Mouse (Mus musculus) ovary, postnatal 10 days (tissue): Measurements from ENCODE around the gene Adgra1.
A peak's percentile ranks its signal among the peaks of the same experiment; 100 is the strongest.

Experiments
- DNase-seq: peaks from one replicate; pipeline ENCODE4 v3.0.0; 2022; ENCODE audit warnings: low spot score

The Adgra1 gene

DNA sequence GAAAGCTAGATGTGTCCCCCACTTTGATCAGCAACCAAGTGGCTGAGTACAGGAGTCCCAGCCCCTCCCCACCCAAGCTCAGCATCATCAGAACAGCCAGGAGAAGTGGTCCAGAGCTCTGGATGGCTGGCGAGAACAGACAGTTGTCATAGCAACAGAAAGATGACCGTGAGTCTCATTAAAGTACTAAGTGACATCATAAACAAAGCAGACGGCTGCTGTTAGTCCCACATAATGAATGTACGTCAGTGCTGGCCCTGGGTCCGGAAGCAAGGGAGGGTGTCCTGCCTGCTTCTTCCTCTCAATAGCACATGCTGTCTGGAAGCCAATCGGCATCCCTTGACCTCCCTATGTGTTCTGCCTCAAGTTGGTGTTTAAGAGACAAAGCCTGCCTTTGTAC, 16.2 kb downstream of the Adgra1 start:
- DNase-seq = no peak

- DNase-seq = no peak
Measured at GRCm38 (mm10) chr7:139850677-139851076, 16.7 kb downstream of the Adgra1 start.

DNA sequence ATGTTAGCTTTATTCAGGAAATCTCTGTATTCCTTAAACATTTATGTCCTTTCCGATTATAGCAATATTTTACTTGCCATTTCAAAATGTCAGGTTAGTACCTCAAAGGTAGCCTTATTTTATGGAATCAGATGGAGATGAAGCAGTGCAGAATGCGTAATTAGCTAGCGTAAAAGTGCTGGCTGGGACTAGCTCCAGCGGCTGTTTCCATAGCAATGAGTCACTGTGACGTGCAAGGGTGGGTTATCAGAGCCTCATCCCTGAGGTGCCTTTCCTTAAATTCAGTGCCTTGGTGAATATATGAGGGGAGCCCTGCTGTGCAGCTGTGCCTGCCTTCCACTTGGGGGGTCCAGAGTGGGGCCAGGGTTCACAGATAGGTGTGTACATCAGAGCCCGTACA, 17.1 kb downstream of the Adgra1 start:
- no peak for DNase-seq

- no peak for DNase-seq
Measured at GRCm38 (mm10) chr7:139855261-139855660, 21.3 kb downstream of the Adgra1 start.

GRCm38 (mm10) chr7:139861411-139861810, 27.4 kb downstream of the Adgra1 start:
- DNase-seq = peak; percentile 35

DNA sequence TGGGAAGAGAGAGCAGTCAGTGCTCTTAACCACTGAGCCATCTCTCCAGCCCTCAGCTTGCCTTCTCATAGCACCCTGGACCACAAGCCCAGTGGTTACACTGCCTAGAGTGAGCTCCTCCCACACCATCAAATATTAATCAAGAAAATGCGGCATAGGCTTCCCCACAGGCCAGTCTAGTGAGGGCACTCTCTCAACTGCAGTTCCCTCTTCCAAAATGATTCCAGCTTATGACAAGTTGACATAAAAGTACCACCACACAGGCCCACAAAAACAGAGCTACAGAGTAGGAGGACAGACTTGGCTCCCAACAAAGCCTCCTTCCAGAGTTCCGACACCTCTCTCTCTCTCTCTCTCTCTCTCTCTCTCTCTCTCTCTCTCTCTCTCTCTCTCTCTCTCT, 29.1 kb downstream of the Adgra1 start:
- DNase-seq = no peak

GRCm38 (mm10) chr7:139864253-139864652, 30.3 kb downstream of the Adgra1 start:
- no peak for DNase-seq

DNA sequence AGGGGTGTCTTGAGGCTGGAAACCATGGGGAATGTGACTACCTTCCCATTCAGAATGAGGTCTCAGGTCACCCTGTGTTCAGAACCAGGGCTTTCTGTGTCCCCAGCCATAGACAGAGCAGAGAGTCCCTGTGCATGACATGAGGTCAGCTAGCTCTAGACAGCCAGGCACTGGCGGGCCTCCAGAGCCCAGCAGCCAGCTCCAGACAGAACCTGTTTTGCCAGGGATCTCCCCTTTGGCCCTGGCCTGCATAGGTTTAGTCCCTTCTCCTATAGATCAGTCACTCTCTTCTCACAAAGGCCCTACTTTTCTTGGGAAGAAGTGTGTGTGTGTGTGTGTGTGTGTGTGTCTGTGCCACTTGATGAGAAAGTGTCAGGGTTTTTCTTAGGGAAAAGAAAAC, 30.9 kb downstream of the Adgra1 start:
- DNase-seq = no peak

GRCm38 (mm10) chr7:139871014-139871413, 37.0 kb downstream of the Adgra1 start:
- no peak for DNase-seq

- no peak for DNase-seq
Measured at GRCm38 (mm10) chr7:139877167-139877792, 43.3 kb downstream of the Adgra1 start.

DNA sequence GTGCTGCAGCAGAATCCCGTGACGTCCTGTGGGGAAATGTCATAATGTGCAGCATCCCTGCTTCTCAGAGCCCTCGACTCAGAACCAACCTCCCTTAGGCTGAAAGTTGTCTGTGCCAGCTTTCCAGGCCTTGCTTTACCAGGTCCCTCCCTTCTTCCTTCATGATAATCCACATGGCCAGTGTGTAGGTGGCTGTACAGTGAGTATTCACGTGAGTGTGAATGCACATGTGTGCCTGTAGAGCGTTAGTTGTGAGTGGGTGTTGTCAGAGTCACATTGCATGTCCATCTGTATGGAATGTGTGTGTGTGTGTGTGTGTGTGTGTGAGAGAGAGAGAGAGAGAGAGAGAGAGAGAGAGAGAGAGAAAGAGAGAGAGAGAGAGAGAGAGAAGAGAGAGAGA, 44.1 kb downstream of the Adgra1 start:
- DNase-seq = no peak

DNA sequence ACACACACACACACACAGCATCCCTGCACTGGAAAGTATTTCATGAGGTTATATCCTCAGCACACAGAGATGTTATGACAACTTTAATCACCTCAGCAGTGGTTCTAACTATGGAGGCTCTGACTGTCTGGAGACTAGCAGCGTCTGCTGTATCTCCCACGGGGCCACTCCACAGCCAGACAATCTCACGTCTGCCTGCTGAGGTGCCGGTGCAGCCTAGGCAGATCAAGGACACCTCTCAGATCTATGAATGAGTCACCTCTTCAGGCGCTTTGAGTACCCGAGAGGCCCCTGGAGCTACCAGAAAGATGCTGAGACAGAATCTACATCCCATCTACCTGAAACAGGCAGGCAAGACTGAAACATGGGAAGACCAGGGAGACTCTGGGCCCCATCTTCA, 44.6 kb downstream of the Adgra1 start:
- DNase-seq = no peak

DNA sequence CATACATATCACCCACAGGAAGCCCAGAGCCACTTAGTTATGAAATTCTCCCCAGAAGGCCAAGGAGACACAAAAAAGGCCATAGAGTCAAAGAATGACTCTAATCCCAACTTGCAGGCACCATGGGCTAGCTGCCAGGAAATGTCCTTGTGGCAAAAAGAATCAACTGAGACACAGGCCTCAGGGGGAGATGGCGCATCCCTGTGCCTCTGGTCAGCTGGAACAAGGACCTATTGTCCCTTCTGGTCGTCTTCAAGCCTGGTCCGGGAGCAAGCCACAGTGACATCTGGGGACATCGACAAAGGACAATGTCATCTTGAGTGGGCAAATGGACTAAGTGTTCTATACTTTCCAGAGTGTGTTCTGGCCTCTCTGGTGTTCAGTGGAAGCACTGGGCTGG, 49.6 kb downstream of the Adgra1 start:
- DNase-seq = no peak

DNA sequence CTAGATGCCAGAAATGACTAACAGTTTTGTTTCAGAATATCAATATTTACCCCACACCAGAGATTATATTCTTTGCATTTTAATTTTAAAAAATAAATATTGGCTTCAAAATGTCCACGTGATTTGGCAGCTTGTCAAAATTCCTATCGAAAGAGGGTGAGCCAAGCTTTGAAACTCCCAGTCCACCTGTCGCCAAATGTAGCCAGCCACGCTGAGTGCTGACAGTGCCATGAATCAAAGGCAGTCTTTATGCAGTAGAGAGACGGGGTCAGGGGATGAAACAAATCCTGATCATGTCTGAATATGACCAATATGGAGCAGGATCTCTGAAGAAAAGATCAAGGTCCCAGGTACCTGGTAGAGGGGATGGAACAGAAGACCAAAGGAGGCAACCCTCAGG, 57.8 kb downstream of the Adgra1 start:
- no peak for DNase-seq

DNA sequence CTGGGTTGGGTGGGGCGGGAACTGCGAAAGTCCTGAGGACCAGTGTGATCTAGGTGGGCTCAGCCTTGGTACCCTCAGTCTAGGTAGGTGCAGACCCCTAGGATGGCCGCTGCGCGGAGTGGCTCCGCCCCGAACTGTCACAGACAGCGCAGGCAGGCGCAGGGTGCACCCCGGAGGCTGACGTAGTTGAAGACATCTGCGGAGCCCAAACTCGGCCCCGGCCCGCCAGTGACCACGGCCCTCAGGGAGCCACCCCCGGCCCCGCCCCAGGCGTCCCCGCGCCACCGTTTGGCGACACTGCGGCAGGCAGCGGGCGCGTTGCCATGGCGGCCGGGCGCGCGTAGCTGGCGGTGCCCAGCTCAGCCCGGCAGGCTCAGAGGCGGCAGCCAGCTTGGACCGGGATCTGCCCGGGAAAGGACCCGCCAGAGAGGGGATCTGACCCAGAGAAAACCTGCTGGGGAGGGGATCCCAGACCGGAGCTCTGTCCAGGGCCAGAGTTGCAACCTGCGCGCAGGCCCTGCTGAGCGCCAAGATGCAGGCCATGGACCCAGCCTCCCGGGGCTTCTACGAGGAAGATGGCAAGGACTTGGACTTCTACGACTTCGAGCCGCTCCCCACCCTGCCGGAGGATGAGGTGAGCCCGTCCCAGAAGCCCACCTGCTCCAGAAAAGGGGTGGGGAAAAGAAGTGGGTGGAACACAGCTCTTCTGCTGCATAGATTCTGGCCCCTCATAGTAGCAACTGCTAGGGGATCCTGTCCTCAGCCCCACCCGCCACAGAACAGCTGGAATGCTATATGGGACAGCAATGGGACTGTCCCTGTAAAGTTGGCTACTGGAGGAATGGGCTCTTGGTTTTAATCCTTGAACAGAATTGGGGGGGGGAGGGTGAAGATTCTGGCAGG, 60.9 kb downstream of the Adgra1 start, which contains the start of gene Kndc1:
Gene Kndc1 (plus strand): TSS at position 42 of the 903 bp plus-strand sequence.
- no peak for DNase-seq

GRCm38 (mm10) chr7:139896271-139896670, 62.3 kb downstream of the Adgra1 start:
- no peak for DNase-seq

GRCm38 (mm10) chr7:139896796-139897195, 62.8 kb downstream of the Adgra1 start:
- DNase-seq = no peak

DNA sequence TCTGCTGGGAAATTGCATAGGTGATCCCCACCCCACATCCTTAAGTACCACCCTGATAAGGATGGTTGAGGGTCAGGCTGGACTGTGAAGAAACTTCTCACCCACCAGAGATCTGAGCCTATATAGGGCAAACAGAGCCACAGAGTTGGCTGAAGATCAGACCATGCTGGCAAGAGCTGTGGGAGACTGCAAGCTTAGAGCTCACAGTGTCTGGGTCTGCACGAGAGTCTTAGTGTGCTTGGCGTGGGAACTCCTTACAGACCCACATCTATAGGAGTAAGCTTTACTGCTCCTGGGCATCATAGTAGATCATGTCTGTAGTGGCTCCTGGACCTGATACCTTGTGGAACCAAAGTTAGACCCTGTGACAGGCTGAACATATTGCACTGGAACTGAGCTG, 64.6 kb downstream of the Adgra1 start:
- DNase-seq = no peak

DNA sequence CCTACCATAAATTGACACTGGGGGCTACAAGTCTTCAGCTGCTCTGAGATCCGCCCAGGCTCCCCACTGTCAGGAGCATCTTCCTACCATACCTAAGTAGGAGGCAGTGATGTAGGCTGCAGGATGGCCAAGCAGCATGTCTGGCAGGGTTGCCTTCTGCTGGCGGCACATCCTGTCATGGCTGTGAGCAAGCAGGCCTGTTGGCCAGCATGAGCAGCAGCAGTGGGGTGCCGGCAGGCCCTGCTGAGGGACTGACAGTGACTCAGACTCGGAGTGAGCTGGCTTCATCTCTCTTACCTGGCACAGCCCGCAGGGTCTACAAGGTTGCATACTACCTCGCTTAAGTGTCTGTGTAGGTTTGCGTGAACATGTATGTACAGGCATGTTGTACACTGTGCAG, 65.5 kb downstream of the Adgra1 start:
- no peak for DNase-seq

DNA sequence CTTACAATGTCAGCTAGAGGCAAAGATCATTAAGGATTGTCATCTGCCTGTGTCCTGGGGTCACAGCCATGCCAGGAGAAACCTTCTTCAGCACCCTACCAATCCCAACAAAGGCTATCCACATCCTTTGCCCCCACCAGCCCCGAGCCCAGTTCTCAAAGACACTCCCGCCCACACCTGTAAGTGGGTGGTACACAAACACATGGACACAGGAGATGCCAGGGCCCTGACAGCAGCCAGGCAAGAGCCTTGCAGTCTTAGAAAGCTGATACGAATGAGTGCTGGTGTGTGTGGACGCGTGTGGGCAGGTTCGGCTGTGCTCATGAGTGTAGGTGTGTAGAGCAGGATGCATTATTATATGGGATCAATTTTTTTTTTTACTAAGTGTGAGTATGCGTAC, 66.5 kb downstream of the Adgra1 start:
- DNase-seq = no peak

- no peak for DNase-seq
Measured at GRCm38 (mm10) chr7:139900896-139901295, 66.9 kb downstream of the Adgra1 start.

DNA sequence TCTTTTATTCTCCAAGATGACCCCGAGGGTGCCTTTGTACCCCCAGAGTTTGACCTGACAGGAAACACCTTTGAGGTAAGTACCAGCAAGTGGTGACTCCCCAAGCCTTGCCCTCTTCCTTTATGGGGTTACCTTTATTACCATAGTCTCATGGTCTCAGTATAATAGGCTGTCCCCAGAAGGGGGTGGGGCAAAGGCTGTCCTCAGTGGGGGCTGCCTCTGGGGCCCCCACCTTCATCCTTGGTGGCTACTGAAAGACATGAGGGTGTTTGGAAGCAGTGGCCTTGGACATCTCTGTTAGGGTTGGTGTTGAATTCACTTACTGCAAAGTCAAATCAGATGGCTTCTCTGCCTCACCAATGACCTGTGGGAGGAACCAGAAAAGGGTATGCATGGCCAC, 68.0 kb downstream of the Adgra1 start:
- DNase-seq = no peak

- DNase-seq = no peak
Measured at GRCm38 (mm10) chr7:139905261-139905660, 71.3 kb downstream of the Adgra1 start.

- no peak for DNase-seq
Measured at GRCm38 (mm10) chr7:139905661-139906060, 71.7 kb downstream of the Adgra1 start.
